Mouse (Mus musculus) lung, postnatal 0 days (tissue): ENCODE results near the gene Slc39a8. TPM values are rescaled to one million over a fixed set of nuclear protein-coding genes. Genes with fewer than 3 reads are reported as not detected.

Source experiments
- ATAC-seq: fragments of 200-750 bp; cut with Nextera tagmentation; 2 replicates; pipeline ENCODE4 v1.8.0; 2017; ENCODE audit warnings: moderate library complexity
- DNase-seq: peaks from one replicate; pipeline ENCODE4 v3.0.0-alpha.2; 2016; ENCODE audit warnings: low spot score
- H3K27ac ChIP-seq: fragments of 300-500 bp; sonication (generic); 2 replicates; pipeline ENCODE4 v1.5.1; 2014; ENCODE audit warnings: antibody characterized with exemption, mild to moderate bottlenecking, low read length, mixed read lengths
- H3K27me3 ChIP-seq: fragments of 300-500 bp; sonication (generic); replicated peaks from 2 replicates; pipeline ENCODE4 v1.6.1; 2014; ENCODE audit warnings: low read length, mixed read lengths; ENCODE audit not compliant: insufficient read depth
- H3K36me3 ChIP-seq: fragments of 300-500 bp; sonication (generic); 2 replicates; pipeline ENCODE4 v1.6.1; 2014; ENCODE audit warnings: low read length, mixed read lengths; ENCODE audit not compliant: insufficient read depth
- H3K4me1 ChIP-seq: fragments of 300-500 bp; sonication (generic); 2 replicates; pipeline ENCODE4 v1.6.1; 2014; ENCODE audit warnings: antibody characterized with exemption, low read depth, low read length, mixed read lengths; ENCODE audit not compliant: insufficient read depth
- H3K4me2 ChIP-seq: fragments of 300-500 bp; sonication (generic); replicated peaks from 2 replicates; pipeline ENCODE4 v1.6.1; 2014; ENCODE audit warnings: low read depth, mild to moderate bottlenecking, low read length, moderate library complexity, mixed read lengths
- H3K4me3 ChIP-seq: fragments of 300-500 bp; sonication (generic); 2 replicates; pipeline ENCODE4 v1.5.1; 2014; ENCODE audit warnings: low read depth, low read length
- H3K9ac ChIP-seq: fragments of 300-500 bp; sonication (generic); replicated peaks from 2 replicates; pipeline ENCODE4 v1.6.1; 2014; ENCODE audit warnings: low read depth, mild to moderate bottlenecking
- H3K9me3 ChIP-seq: fragments of 300-500 bp; sonication (generic); 2 replicates; pipeline ENCODE4 v1.6.1; 2016; ENCODE audit warnings: low read length, mixed read lengths
- CTCF ChIP-seq: IDR thresholded peaks from 2 replicates; pipeline ENCODE4 v1.5.1; 2016; ENCODE audit warnings: antibody characterized with exemption, mild to moderate bottlenecking
- EP300 ChIP-seq: IDR thresholded peaks from 2 replicates; pipeline ENCODE4 v1.6.1; 2016; ENCODE audit warnings: antibody characterized with exemption, mild to moderate bottlenecking, control low read depth
- WGBS: fragments of 180-500 bp; shearing (Covaris S2); extraction: QIAGEN DNeasy Blood & Tissue Kit; methylation state at CpG from one replicate; pipeline ENCODE4 v1.1.7; 2014; 5-methylcytosine and 5-hydroxymethylcytosine counted together
- polyA plus RNA-seq: library from polyadenylated mRNA; unstranded; fragments of >200 nt; fragmentation: Nextera tagmentation; extraction: Ambion mirVana; gene quantifications from 2 replicates; pipeline ENCODE4 v1.2.1, GENCODE M21; 2015

Gene Slc39a8
- polyA plus RNA-seq, 1 experiment from 2014 or later: 57.4 TPM

DNA sequence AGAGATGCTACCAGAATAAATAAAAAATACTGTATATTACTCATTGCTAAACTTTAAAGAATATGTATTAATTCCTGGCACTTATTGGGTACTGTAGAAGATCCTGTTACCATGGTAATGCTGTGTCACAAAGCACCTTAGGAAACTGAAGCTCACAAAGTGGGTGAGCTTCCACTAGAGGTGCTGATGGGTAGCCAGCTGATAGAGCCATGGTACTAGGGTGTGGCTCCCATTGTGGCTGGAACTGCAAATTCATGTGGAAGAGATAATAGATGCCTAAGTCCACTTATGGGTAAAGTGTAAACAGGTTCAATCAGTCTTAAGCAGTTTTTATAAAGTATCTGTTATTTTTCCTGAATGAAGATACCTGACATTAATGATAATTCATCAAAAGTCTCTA is 64.3 kb downstream of the Slc39a8 start:
- H3K4me1 ChIP-seq: no peaks in the 10 kb centered on the region
- no peaks in the 10 kb centered on the region for H3K36me3 ChIP-seq
- ATAC-seq (no peak), DNase-seq (no peak)
- no peak overlapping the region for H3K4me2 ChIP-seq
- no peaks in the 10 kb centered on the region for H3K27me3 ChIP-seq
- no peak overlapping the region for H3K9ac ChIP-seq
- no peaks in the 10 kb centered on the region for H3K9me3 ChIP-seq
- TF ChIP-seq EP300 (no peak), CTCF (peak; percentile 3; the same call in 1 of the 2 replicates)
- H3K4me3 ChIP-seq: no peak overlapping the region
- H3K27ac ChIP-seq: no peak overlapping the region

DNA sequence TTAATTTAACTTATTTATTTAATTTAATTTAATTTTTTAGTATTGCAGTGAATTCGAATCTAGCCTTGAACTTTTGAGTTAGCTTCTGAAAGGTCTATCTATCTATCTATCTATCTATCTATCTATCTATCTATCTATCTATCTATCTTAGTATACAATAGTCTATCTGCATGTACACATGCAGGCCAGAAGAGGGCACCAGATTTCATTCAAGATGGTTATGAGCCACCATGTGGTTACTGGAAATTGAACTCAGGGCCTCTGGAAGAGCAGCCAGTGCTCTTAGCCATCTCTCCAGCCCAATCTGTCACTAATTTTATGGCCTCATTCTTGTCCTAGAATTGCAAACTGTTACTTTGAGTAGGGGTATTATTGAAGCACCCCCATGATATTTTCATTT is 78.3 kb downstream of the Slc39a8 start:
- Histone ChIP-seq H3K4me1 (no peaks in the 10 kb centered on the region), H3K36me3 (no peaks in the 10 kb centered on the region), H3K9ac (no peak overlapping the region), H3K4me3 (no peak overlapping the region), H3K27me3 (no peaks in the 10 kb centered on the region), H3K9me3 (no peaks in the 10 kb centered on the region), H3K27ac (no peak overlapping the region), H3K4me2 (no peak overlapping the region)
- ATAC-seq (no peak), DNase-seq (no peak)
- no peak for TF ChIP-seq EP300
- 91% methylated on average over 1 of the region's 1 CpGs for WGBS

DNA sequence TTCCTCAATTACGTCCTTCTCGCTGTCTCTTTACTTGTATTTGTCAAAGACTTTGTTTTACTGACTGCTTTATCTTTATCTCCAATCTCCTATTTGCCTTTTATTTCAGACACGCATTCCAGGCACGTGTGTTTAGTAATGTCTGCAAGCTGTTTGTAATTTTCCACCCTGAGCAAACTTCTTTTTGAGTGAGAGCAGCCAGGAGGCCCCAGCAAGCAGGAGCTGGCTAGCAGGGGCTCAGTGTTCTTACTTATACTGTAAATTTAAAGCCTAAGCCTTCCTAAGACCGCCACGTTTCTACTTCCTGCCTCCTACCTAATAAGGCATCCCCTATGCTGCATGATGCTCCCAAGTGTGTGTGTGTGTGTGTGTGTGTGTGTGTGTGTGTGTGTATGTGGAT is 79.8 kb downstream of the Slc39a8 start:
- no peak overlapping the region for H3K4me2 ChIP-seq
- no peaks in the 10 kb centered on the region for H3K36me3 ChIP-seq
- H3K27me3 ChIP-seq: no peaks in the 10 kb centered on the region
- H3K4me1 ChIP-seq: no peaks in the 10 kb centered on the region
- no peak overlapping the region for H3K4me3 ChIP-seq
- DNase-seq (no peak), ATAC-seq (no peak)
- 32% methylated on average over 6 of the region's 6 CpGs for WGBS
- no peak for TF ChIP-seq EP300
- no peak for TF ChIP-seq CTCF
- H3K9me3 ChIP-seq: no peaks in the 10 kb centered on the region
- no peak overlapping the region for H3K9ac ChIP-seq
- H3K27ac ChIP-seq: no peak overlapping the region

- no peak for ATAC-seq
Measured at GRCm38 (mm10) chr3:135905729-135906128, 80.7 kb downstream of the Slc39a8 start.

GRCm38 (mm10) chr3:135907028-135907427 is 81.9 kb downstream of the Slc39a8 start:
- no peak for DNase-seq
- WGBS: 54% methylated on average over 3 of the region's 3 CpGs
- Histone ChIP-seq H3K27ac (no peak overlapping the region), H3K4me1 (no peaks in the 10 kb centered on the region), H3K9me3 (no peaks in the 10 kb centered on the region), H3K4me2 (no peak overlapping the region), H3K4me3 (no peak overlapping the region), H3K9ac (no peak overlapping the region), H3K27me3 (no peaks in the 10 kb centered on the region), H3K36me3 (no peaks in the 10 kb centered on the region)
- TF ChIP-seq EP300 (no peak), CTCF (no peak)
- no peak for ATAC-seq

More at GRCm38 (mm10) chr3:135905729-135906128, 80.7 kb downstream of the Slc39a8 start:
- TF ChIP-seq CTCF: no peak
- no peak for TF ChIP-seq EP300
- no peaks in the 10 kb centered on the region for H3K36me3 ChIP-seq
- WGBS: 93% methylated on average over 1 of the region's 1 CpGs
- H3K27ac ChIP-seq: no peak overlapping the region
- H3K27me3 ChIP-seq: no peaks in the 10 kb centered on the region
- H3K4me1 ChIP-seq: no peaks in the 10 kb centered on the region
- H3K4me2 ChIP-seq: no peak overlapping the region
- no peak for DNase-seq
- no peaks in the 10 kb centered on the region for H3K9me3 ChIP-seq
- H3K4me3 ChIP-seq: no peak overlapping the region
- H3K9ac ChIP-seq: no peak overlapping the region

GRCm38 (mm10) chr3:135915941-135916340 is 90.9 kb downstream of the Slc39a8 start:
- H3K4me2 ChIP-seq: no peak overlapping the region
- WGBS: 89% methylated on average over 4 of the region's 4 CpGs

DNA sequence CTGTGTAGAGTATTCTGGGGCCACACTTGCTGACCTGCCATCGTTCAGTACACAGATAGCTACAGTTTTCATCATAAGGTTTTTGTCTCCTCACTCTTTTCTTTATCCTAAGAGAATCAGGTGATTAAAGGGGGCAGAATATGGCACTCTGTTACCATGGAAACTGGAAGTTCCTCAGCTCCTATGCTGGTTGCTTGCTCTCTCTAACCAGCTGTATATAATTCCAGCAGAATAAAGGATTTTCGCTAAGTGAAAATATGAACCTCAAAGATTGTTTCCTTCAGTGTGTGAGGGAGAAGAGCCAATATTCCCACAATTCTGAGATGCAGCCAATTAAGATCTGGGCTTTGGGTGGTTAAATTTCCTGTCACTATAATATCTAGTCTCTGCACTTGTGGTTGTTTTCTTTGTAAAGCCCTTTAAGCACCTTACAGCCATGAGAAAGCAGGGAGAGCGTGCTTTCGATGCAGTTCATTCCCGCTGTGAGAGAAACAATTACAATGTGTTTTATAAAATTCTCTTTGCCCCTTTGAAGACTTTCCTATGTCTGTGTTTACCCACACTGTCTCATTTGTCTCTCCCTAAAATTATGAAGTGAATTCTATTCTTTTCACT is 93.6 kb downstream of the Slc39a8 start:
- no peaks in the 10 kb centered on the region for H3K36me3 ChIP-seq
- no peaks in the 10 kb centered on the region for H3K27me3 ChIP-seq
- TF ChIP-seq EP300 (no peak), CTCF (no peak)
- H3K4me1 ChIP-seq: no peaks in the 10 kb centered on the region
- no peaks in the 10 kb centered on the region for H3K9me3 ChIP-seq
- 69% methylated on average over 5 of the region's 5 CpGs for WGBS
- ATAC-seq (no peak), DNase-seq (no peak)
- H3K9ac ChIP-seq: no peak overlapping the region
- no peak overlapping the region for H3K27ac ChIP-seq
- no peak overlapping the region for H3K4me2 ChIP-seq
- no peak overlapping the region for H3K4me3 ChIP-seq

More at GRCm38 (mm10) chr3:135915941-135916340, 90.9 kb downstream of the Slc39a8 start:
- no peaks in the 10 kb centered on the region for H3K27me3 ChIP-seq
- H3K36me3 ChIP-seq: no peaks in the 10 kb centered on the region
- H3K4me3 ChIP-seq: no peak overlapping the region
- H3K9ac ChIP-seq: no peak overlapping the region
- DNase-seq (no peak), ATAC-seq (no peak)
- TF ChIP-seq EP300 (no peak), CTCF (no peak)
- no peak overlapping the region for H3K27ac ChIP-seq
- no peaks in the 10 kb centered on the region for H3K9me3 ChIP-seq
- no peaks in the 10 kb centered on the region for H3K4me1 ChIP-seq
